Mouse (Mus musculus): ENCODE data around the gene Fryl. TPM values are rescaled to one million over a fixed set of nuclear protein-coding genes. Genes with fewer than 3 reads are reported as not detected.

Fryl gene
- polyA plus RNA-seq, 1 experiment from 2014 or later: 20.3 TPM

- H3K9ac ChIP-seq (ENCODE audit: low read length): no peak overlapping the region
- H3K36me3 ChIP-seq (ENCODE audit: control insufficient read depth, insufficient read depth, low read length): peaks cover 5% of the 10 kb centered on the region; the same call in 1 of the 2 replicates
- no peaks in the 10 kb centered on the region for H3K9me3 ChIP-seq (ENCODE audit: control insufficient read depth, low read length)
- H3K27me3 ChIP-seq (ENCODE audit: control insufficient read depth, insufficient read depth, low read depth, low read length): no peaks in the 10 kb centered on the region
- no peak overlapping the region for H3K4me2 ChIP-seq (ENCODE audit: low read depth, low read length)
- no peak for ATAC-seq (ENCODE audit: low read depth)
- 85% methylated on average over 3 of the region's 3 CpGs for WGBS
- H3K4me1 ChIP-seq (replicated peaks; ENCODE audit: control insufficient read depth, insufficient read depth, low read length): no peaks in the 10 kb centered on the region
- H3K4me3 ChIP-seq (ENCODE audit: low read length): no peak overlapping the region
- H3K27ac ChIP-seq (ENCODE audit: low read length): no peak overlapping the region
These were observed 36.7 kb downstream of the Fryl start for GRCm38 (mm10) chr5:73219716-73220115.

GRCm38 (mm10) chr5:73218065-73218464 lies 38.4 kb downstream of the Fryl start:
- H3K4me2 ChIP-seq (ENCODE audit: low read depth, low read length): no peak overlapping the region
- H3K4me3 ChIP-seq (ENCODE audit: low read length): no peak overlapping the region
- H3K27me3 ChIP-seq (ENCODE audit: control insufficient read depth, insufficient read depth, low read depth, low read length): no peaks in the 10 kb centered on the region
- no peaks in the 10 kb centered on the region for H3K9me3 ChIP-seq (ENCODE audit: control insufficient read depth, low read length)
- H3K4me1 ChIP-seq (replicated peaks; ENCODE audit: control insufficient read depth, insufficient read depth, low read length): no peaks in the 10 kb centered on the region
- no peak overlapping the region for H3K9ac ChIP-seq (ENCODE audit: low read length)
- 84% methylated on average over 4 of the region's 4 CpGs for WGBS
- no peak for ATAC-seq (ENCODE audit: low read depth)
- H3K27ac ChIP-seq (ENCODE audit: low read length): no peak overlapping the region
- peaks cover 5% of the 10 kb centered on the region; the same call in 1 of the 2 replicates for H3K36me3 ChIP-seq (ENCODE audit: control insufficient read depth, insufficient read depth, low read length)

DNA sequence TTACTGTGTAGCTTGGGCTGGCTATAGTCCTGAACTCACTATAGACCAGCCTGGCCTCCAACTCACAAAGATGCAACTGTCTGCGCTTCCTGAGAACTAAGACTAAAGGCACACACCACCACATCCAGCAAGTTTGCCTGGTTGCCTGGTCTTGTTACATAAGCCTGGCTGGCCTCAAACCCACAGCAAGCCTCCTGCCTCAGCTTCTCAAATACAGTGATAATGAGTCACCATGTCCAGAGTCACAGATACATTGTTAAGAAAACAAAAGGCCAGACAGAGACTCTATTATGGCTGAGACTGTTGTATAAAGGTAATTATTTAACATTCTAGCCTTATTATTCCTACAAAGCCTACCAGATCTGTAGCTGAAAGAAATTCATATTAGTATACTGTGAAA lies 39.3 kb downstream of the Fryl start:
- Histone ChIP-seq H3K27ac (ENCODE audit: low read length) (no peak overlapping the region), H3K9me3 (ENCODE audit: control insufficient read depth, low read length) (no peaks in the 10 kb centered on the region), H3K4me3 (ENCODE audit: low read length) (no peak overlapping the region), H3K4me1 (replicated peaks; ENCODE audit: control insufficient read depth, insufficient read depth, low read length) (no peaks in the 10 kb centered on the region), H3K36me3 (ENCODE audit: control insufficient read depth, insufficient read depth, low read length) (peaks cover 5% of the 10 kb centered on the region; the same call in 1 of the 2 replicates), H3K27me3 (ENCODE audit: control insufficient read depth, insufficient read depth, low read depth, low read length) (no peaks in the 10 kb centered on the region), H3K4me2 (ENCODE audit: low read depth, low read length) (no peak overlapping the region), H3K9ac (ENCODE audit: low read length) (no peak overlapping the region)
- 90% methylated on average over 1 of the region's 1 CpGs for WGBS
- ATAC-seq (ENCODE audit: low read depth): no peak

- H3K4me2 ChIP-seq (ENCODE audit: low read depth, low read length): no peak overlapping the region
- no peaks in the 10 kb centered on the region for H3K9me3 ChIP-seq (ENCODE audit: control insufficient read depth, low read length)
- H3K4me1 ChIP-seq (replicated peaks; ENCODE audit: control insufficient read depth, insufficient read depth, low read length): no peaks in the 10 kb centered on the region
- H3K27ac ChIP-seq (ENCODE audit: low read length): no peak overlapping the region
- ATAC-seq (ENCODE audit: low read depth): no peak
- 87% methylated on average over 9 of the region's 9 CpGs for WGBS
- peaks cover 5% of the 10 kb centered on the region; the same call in 1 of the 2 replicates for H3K36me3 ChIP-seq (ENCODE audit: control insufficient read depth, insufficient read depth, low read length)
- H3K4me3 ChIP-seq (ENCODE audit: low read length): no peak overlapping the region
- no peak overlapping the region for H3K9ac ChIP-seq (ENCODE audit: low read length)
- no peaks in the 10 kb centered on the region for H3K27me3 ChIP-seq (ENCODE audit: control insufficient read depth, insufficient read depth, low read depth, low read length)
These were observed 40.4 kb downstream of the Fryl start for GRCm38 (mm10) chr5:73216014-73216413.

GRCm38 (mm10) chr5:73212446-73212845 lies 44.0 kb downstream of the Fryl start:
- no peak overlapping the region for H3K27ac ChIP-seq (ENCODE audit: low read length)
- no peak overlapping the region for H3K4me2 ChIP-seq (ENCODE audit: low read depth, low read length)
- no peaks in the 10 kb centered on the region for H3K36me3 ChIP-seq (ENCODE audit: control insufficient read depth, insufficient read depth, low read length)
- no peaks in the 10 kb centered on the region for H3K9me3 ChIP-seq (ENCODE audit: control insufficient read depth, low read length)
- no peaks in the 10 kb centered on the region for H3K4me1 ChIP-seq (replicated peaks; ENCODE audit: control insufficient read depth, insufficient read depth, low read length)
- H3K9ac ChIP-seq (ENCODE audit: low read length): no peak overlapping the region
- no peak overlapping the region for H3K4me3 ChIP-seq (ENCODE audit: low read length)
- ATAC-seq (ENCODE audit: low read depth): no peak
- 85% methylated on average over 9 of the region's 9 CpGs for WGBS
- H3K27me3 ChIP-seq (ENCODE audit: control insufficient read depth, insufficient read depth, low read depth, low read length): no peaks in the 10 kb centered on the region

DNA sequence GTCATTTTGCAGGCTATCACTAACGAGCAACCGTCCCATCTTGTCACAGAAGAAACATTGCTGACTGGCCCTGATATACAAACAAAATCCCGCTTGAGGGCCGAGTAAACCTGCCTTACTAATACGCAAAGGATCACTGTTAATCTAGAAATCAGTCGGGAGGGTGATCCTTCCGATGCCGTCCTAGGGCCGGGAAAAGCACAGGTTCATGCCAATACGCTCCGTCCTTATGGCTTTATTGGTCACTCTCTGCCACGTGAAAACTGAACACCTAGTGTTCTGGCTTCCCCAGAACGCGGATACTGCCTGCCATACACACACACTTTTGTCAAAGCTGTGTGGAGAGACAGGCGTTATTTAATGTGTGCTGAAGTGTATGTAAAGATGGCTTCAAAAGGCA lies 44.5 kb downstream of the Fryl start:
- no peak overlapping the region for H3K9ac ChIP-seq (ENCODE audit: low read length)
- no peaks in the 10 kb centered on the region for H3K4me1 ChIP-seq (replicated peaks; ENCODE audit: control insufficient read depth, insufficient read depth, low read length)
- H3K27me3 ChIP-seq (ENCODE audit: control insufficient read depth, insufficient read depth, low read depth, low read length): no peaks in the 10 kb centered on the region
- no peaks in the 10 kb centered on the region for H3K9me3 ChIP-seq (ENCODE audit: control insufficient read depth, low read length)
- no peak for ATAC-seq (ENCODE audit: low read depth)
- no peak overlapping the region for H3K4me3 ChIP-seq (ENCODE audit: low read length)
- H3K36me3 ChIP-seq (ENCODE audit: control insufficient read depth, insufficient read depth, low read length): no peaks in the 10 kb centered on the region
- no peak overlapping the region for H3K4me2 ChIP-seq (ENCODE audit: low read depth, low read length)
- no peak overlapping the region for H3K27ac ChIP-seq (ENCODE audit: low read length)
- 88% methylated on average over 15 of the region's 15 CpGs for WGBS

GRCm38 (mm10) chr5:73210971-73211315 lies 45.5 kb downstream of the Fryl start:
- no peak overlapping the region for H3K4me3 ChIP-seq (ENCODE audit: low read length)
- no peak for ATAC-seq (ENCODE audit: low read depth)
- 86% methylated on average over 6 of the region's 6 CpGs for WGBS

GRCm38 (mm10) chr5:73210127-73210970 lies 46.1 kb downstream of the Fryl start:
- no peak for ATAC-seq (ENCODE audit: low read depth)
- WGBS: 89% methylated on average over 22 of the region's 22 CpGs
- Histone ChIP-seq H3K4me3 (ENCODE audit: low read length) (no peak overlapping the region), H3K4me2 (ENCODE audit: low read depth, low read length) (no peak overlapping the region), H3K9me3 (ENCODE audit: control insufficient read depth, low read length) (no peaks in the 10 kb centered on the region), H3K36me3 (ENCODE audit: control insufficient read depth, insufficient read depth, low read length) (no peaks in the 10 kb centered on the region), H3K4me1 (replicated peaks; ENCODE audit: control insufficient read depth, insufficient read depth, low read length) (no peaks in the 10 kb centered on the region), H3K27me3 (ENCODE audit: control insufficient read depth, insufficient read depth, low read depth, low read length) (no peaks in the 10 kb centered on the region), H3K27ac (ENCODE audit: low read length) (no peak overlapping the region), H3K9ac (ENCODE audit: low read length) (no peak overlapping the region)

More at GRCm38 (mm10) chr5:73210971-73211315, 45.5 kb downstream of the Fryl start:
- Histone ChIP-seq H3K27ac (ENCODE audit: low read length) (no peak overlapping the region), H3K36me3 (ENCODE audit: control insufficient read depth, insufficient read depth, low read length) (no peaks in the 10 kb centered on the region), H3K4me2 (ENCODE audit: low read depth, low read length) (no peak overlapping the region), H3K9me3 (ENCODE audit: control insufficient read depth, low read length) (no peaks in the 10 kb centered on the region), H3K27me3 (ENCODE audit: control insufficient read depth, insufficient read depth, low read depth, low read length) (no peaks in the 10 kb centered on the region), H3K4me1 (replicated peaks; ENCODE audit: control insufficient read depth, insufficient read depth, low read length) (no peaks in the 10 kb centered on the region), H3K9ac (ENCODE audit: low read length) (no peak overlapping the region)

DNA sequence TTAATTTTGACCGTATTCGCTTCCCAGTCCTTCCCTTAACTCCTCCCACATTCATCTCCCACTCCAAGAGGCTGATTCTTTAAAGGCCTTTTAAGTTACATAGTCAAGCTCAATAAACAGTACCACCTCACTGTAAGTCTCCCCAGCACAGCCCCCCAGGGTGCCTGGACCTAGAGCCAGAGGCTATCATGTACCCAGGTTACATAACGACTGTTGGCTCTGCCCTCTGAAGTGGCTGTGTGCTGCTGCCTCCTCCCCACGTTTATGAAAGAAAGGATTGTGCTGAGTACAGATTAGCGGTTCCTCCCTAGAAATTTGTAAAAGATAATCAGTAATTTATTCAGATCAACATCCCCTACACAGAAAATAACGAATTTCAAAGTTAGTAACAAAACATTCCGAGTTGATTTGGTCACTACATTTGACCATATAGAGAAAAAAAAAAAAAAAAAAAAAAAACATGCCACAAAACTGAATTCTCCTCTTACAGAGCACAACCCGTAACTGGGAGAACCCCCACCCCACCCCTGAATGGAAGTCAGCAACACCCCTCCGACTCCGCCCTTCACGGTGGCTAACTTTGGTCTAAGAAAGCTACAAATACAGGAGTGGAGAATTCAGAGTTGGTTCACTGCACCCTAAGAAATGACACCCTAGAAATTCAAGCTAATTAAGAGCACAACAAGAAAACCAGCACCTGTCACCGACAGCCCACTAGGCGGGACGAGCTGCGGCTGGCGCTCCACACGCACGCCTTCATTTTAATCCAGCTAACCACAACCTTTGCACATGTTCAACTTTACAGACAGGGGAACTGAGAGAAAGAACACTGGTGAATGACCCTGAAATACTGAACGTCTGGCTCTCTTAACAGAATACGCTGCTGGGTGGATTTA lies 47.0 kb downstream of the Fryl start:
- WGBS: 74% methylated on average over 20 of the region's 20 CpGs

More for the DNA sequence above, 47.0 kb downstream of the Fryl start:
- Histone ChIP-seq H3K27me3 (ENCODE audit: control insufficient read depth, insufficient read depth, low read depth, low read length) (no peaks in the 10 kb centered on the region), H3K9me3 (ENCODE audit: control insufficient read depth, low read length) (no peaks in the 10 kb centered on the region), H3K4me1 (replicated peaks; ENCODE audit: control insufficient read depth, insufficient read depth, low read length) (no peaks in the 10 kb centered on the region), H3K9ac (ENCODE audit: low read length) (no peak overlapping the region), H3K36me3 (ENCODE audit: control insufficient read depth, insufficient read depth, low read length) (no peaks in the 10 kb centered on the region), H3K4me2 (ENCODE audit: low read depth, low read length) (no peak overlapping the region), H3K4me3 (ENCODE audit: low read length) (no peak overlapping the region), H3K27ac (ENCODE audit: low read length) (no peak overlapping the region)
- ATAC-seq (ENCODE audit: low read depth): no peak
